Mouse (Mus musculus) ovary, postnatal 36 days (tissue): Measurements from ENCODE around the gene Art2b.
A peak's percentile ranks its signal among the peaks of the same experiment; 100 is the strongest.
"Not testable (repeated sequence)": the region's sequence is repeated elsewhere in the genome, so short reads cannot be mapped to it uniquely, and the experiment has no call there.

Experiments
- DNase-seq: peaks from one replicate; pipeline ENCODE4 v3.0.0; 2022; ENCODE audit warnings: low spot score, mixed read lengths

Gene Art2b

GRCm38 (mm10) chr7:101585408-101585807 is at the start of gene Art2b:
Art2b (minus strand) TSS chr7:101585600.
- DNase-seq = no peak

- DNase-seq = no peak
These were observed 49.1 kb upstream of the Art2b start for GRCm38 (mm10) chr7:101634513-101634912.

- no peak for DNase-seq
These were observed 48.3 kb upstream of the Art2b start for GRCm38 (mm10) chr7:101633629-101634177.

DNA sequence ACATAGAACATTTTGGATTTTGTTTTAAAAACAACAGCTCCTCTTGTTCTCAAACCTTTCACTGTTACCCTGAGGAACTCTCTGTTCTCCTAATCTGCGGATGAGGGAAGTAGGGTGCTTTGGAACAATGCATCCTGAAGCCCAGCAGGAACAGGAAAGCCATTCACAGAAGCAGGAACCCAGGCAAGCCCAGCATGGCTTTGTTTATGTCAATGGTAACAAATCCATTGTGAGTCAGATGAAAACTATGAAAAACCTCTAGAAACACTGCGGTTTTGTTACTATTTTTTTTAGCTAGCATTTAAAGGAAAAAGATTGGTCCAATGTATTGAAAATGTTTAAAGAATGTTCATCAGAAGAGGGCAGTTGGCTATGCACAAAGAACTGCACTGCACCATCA is 43.1 kb upstream of the Art2b start:
- no peak for DNase-seq

DNA sequence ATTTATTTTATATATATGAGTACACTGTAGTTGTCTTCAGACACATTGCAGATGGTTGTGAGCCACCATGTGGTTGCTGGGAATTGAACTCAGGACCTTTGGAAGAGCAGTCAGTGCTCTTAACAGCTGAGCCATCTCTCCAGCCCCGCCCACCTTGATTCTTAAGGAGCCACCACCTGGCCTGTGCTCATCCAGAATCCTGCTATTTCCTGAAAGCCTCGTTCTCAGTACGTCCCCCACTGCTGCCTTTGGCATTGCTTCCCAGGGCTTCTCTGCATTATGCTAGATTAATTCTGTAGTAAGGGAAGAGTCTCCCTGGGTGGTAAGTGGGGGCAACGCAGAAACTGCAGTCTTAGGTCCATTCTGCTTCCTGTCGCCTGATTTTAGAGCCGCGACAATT is 41.8 kb upstream of the Art2b start:
- DNase-seq = not testable (repeated sequence)

- no peak for DNase-seq
These were observed 38.9 kb upstream of the Art2b start for GRCm38 (mm10) chr7:101624283-101624682.

DNA sequence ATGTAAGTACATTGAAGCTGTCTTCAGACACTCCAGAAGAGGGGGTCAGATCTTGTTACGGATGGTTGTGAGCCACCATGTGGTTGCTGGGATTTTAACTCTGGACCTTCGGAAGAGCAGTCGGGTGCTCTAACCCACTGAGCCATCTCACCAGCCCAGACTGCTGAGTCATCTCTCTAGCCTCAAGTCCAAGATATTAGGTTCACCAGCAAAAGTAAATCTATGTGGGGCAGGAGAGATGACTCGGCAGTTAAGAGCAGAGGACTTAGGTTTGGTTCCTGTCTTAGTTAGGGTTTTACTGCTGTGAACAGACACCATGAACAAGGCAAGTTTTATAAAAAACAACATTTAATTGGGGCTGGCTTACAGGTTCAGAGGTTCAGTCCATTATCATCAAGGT is 36.5 kb upstream of the Art2b start:
- DNase-seq = not testable (repeated sequence)

DNA sequence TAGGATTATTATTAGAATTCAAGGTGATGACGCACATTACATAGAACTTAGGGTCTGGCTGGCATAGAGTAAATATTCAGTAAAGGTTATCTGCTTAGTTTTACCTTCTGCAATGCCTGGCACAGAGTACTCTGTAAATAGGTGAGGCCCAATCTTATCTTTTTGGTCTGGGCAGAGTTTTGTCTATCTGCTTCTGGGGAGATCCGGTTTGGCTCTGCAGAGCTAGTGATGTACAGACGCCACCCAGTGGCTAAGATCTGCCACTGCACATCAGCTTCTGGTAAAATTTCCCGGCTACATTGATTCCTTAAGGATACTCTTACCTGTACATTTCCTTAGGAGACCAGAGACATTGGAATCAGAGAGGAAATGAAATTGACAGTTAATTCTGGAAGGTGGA is 35.0 kb upstream of the Art2b start:
- peak; percentile 25 for DNase-seq

- DNase-seq = no peak
These were observed 32.9 kb upstream of the Art2b start for GRCm38 (mm10) chr7:101618273-101618672.

DNA sequence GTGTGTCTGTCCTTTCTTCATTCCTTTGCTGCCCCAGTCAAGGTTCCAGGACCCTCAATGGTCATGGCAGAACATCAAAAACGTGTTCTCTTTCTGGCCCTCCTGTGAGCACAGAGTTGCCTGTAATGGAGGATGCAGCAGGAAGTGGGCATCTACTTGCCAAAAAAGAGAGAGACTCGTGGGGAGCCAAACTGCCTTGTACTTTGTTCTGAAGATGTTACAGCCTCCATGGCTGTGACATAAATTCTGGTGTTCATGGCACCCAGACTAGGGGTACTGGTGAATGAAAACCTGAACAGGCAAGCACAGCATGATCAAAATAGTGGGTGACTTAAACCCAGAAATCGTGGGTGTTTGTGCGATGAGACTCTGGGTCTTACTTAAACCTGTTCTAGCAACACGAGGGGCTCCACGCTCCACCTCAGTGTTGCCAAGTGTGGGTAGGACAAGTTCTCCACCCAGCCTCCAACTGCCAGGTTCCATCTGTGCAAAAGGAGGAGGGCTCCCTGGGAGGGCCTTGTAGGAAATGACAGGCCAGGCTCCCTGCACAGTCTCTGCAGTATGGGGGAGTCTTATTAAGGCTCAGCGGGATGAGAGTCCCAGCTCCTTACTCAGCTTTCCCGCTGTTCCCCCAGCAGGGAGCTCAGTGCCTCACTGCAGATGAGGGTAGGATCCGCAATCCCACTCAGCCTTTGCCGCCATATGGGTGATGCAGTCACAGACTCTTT is 32.2 kb upstream of the Art2b start:
- DNase-seq = no peak

DNA sequence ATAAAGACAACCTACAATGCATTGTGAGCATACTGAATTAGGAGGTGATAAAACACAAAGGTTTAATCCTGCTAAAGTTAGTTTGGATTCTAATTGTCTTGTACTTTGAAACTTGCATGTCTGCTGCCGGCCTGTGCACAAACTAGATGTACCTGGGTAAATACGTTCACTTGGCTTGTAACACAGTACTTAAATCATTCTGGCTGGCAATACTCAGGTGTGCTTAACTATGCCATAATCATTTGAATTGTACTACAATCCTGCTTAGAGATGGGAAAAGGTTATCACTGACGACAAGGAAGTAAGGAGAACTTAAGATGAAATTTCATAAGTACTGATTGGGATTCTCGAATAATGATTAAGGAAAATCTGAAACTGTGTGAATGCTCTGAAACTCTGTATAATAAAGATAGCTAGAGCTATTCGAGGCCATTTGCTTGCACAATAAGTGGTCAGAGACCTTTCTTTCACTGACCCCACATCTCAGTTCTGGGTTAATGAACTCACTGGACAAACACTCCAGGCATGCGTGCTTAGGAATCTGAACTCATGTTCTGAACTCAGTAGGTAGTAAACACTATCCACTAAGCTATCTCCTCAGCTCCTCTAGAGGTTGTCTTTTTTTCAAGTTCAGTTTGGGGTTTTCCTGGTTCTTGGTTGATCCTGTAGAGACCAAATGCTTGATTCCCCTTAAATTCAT is 30.9 kb upstream of the Art2b start:
- DNase-seq = no peak

DNA sequence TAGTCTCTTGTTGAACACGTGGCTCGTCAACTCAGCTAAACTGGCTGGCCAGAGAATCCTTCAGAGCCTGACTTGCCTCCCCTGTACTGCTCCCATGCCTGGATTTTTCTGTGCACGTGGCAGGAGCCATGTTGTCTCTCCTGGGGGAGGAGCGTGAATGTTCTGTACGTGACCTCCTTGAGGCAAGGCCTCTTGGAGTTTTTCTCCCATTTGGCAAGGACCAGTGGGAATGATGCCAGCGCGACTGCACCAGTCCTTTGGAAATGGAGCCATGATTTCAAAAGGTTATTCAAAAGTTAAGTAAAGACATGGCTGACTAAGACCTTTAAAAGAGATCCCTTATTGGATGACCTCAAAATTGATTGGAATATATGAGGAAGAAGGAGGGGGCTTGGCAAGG is 30.0 kb upstream of the Art2b start:
- peak; percentile 28 for DNase-seq

DNA sequence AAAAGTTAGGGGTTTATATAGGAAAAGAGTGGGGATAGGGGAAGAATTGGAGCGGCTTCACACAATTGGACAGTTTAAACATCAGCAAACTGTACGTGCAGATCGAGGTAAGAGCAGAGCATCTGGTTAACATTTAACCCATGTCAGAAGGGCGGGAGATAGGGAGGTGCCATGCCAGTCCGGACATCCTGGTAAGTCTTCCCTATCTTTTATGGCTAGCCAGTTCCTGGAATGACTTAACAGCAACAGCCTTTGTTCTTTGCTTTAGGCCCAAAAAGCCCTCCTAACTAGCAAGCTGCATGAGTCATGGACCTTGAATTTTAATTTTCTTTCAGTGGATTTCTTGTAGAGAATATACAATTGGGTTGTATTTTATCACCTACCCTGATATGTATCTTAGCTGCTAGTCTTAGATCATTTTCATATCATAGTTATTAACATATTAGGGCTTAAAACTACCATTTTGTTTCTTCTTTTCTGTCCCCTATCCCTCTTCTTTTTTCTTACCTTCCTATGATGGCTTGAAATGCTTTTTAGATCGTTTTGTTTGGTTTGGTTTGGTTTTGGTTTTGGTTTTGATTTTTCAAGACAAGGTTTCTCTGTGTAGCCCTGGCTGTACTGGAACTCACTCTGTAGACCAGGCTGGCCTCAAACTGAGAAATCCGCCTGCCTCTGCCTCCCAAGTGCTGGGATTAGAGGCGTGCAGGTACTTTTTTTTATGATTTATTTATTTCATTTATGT is 27.6 kb upstream of the Art2b start:
- DNase-seq = not testable (repeated sequence)

GRCm38 (mm10) chr7:101607845-101608244 is 22.4 kb upstream of the Art2b start:
- no peak for DNase-seq

- DNase-seq = no peak
These were observed 15.0 kb upstream of the Art2b start for GRCm38 (mm10) chr7:101600406-101600805.

- DNase-seq = no peak
These were observed 13.1 kb upstream of the Art2b start for GRCm38 (mm10) chr7:101598482-101598881.

DNA sequence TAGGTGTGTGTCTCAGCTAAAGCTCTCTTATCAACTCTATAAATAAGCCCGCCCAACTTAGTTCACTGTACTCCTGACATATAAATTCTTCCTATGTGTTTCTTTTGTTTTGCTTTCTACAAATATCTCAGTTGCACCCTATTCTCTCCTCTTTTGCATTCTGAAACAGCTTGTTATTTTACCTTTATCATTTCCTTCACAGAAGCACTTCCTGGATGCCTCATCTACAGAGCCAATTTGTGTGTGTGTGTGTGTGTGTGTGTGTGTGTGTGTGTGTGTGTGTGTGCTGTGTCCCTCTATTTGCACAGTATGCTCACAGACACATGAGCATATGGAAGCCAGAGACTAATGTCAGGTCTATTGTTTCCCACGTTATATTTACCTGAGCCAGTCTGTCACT is 9.6 kb upstream of the Art2b start:
- DNase-seq = no peak

GRCm38 (mm10) chr7:101584271-101584670 is 1.1 kb downstream of the Art2b start:
- DNase-seq = not testable (repeated sequence)

DNA sequence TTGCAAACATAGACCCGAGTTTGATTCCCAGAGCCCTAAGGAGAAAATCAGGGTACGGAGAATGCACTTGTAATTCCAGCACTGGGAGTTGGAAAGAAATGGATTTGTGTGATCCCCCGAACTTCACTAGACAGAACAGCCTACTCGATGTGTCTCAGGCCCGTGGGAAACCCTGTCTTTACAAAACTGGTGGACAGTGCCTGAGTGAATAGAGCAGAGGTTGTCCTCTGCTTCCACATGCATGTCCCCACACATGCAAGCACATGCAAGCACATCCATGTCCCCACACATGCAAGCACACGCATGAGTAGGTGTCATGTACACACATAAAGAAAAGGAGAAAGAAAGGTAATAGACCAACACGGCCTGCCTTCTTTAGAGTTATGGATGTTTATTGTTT is 3.4 kb downstream of the Art2b start:
- no peak for DNase-seq

- not testable (repeated sequence) for DNase-seq
These were observed 4.5 kb downstream of the Art2b start for GRCm38 (mm10) chr7:101580863-101581262.

GRCm38 (mm10) chr7:101574413-101574812 is 11.0 kb downstream of the Art2b start:
- DNase-seq = no peak

GRCm38 (mm10) chr7:101573636-101574035 is 11.8 kb downstream of the Art2b start:
- not testable (repeated sequence) for DNase-seq

DNA sequence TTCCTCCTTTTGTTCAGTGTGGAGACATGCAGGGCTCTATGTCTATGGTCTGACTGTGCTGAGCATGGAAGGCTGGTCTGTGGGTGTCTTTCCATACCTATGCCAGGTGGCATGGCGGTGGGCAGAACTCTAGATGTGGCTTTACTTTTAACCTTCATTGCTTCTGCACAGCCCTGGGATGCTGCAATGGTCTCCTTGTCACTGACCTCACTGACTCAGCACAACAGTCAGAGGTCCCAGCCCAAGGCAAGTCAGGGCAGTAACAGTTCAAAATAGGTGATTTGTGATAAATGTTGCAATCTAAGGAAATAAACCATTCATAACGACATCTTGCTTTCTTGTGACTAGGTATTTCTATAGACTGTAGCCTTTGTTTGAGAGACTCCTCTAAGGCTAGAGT is 21.3 kb downstream of the Art2b start:
- no peak for DNase-seq
